Mouse (Mus musculus) midbrain, embryonic 16.5 days (tissue): Measurements from ENCODE around the gene Caml. TPM values are rescaled to one million over a fixed set of nuclear protein-coding genes. Genes with fewer than 3 reads are reported as not detected.

ENCODE experiments used
- ATAC-seq: fragments of 200-750 bp; cut with Nextera tagmentation; 2 replicates; pipeline ENCODE4 v1.8.0; 2017; ENCODE audit warnings: moderate TSS enrichment
- H3K27ac ChIP-seq: fragments of 300-500 bp; sonication (generic); 2 replicates; pipeline ENCODE4 v1.5.1; 2014; ENCODE audit warnings: mild to moderate bottlenecking, low read length, mixed read lengths
- H3K27me3 ChIP-seq: fragments of 300-500 bp; sonication (generic); 2 replicates; pipeline ENCODE4 v1.6.1; 2014; ENCODE audit warnings: low read depth, low read length, mixed read lengths; ENCODE audit not compliant: control insufficient read depth, insufficient read depth
- H3K36me3 ChIP-seq: fragments of 300-500 bp; sonication (generic); 2 replicates; pipeline ENCODE4 v1.6.1; 2014; ENCODE audit warnings: mild to moderate bottlenecking, low read length, moderate library complexity, mixed read lengths; ENCODE audit not compliant: control insufficient read depth, insufficient read depth
- H3K4me1 ChIP-seq: fragments of 300-500 bp; sonication (generic); 2 replicates; pipeline ENCODE4 v1.6.1; 2014; ENCODE audit warnings: mild to moderate bottlenecking, low read length, mixed read lengths; ENCODE audit not compliant: control insufficient read depth, insufficient read depth
- H3K4me2 ChIP-seq: fragments of 300-500 bp; sonication (generic); 2 replicates; pipeline ENCODE4 v1.6.1; 2014; ENCODE audit warnings: mild to moderate bottlenecking, low read length, mixed read lengths
- H3K4me3 ChIP-seq: fragments of 300-500 bp; sonication (generic); 2 replicates; pipeline ENCODE4 v1.5.1; 2014; ENCODE audit warnings: low read depth, mild to moderate bottlenecking, low read length, moderate library complexity, mixed read lengths
- H3K9ac ChIP-seq: fragments of 300-500 bp; sonication (generic); 2 replicates; pipeline ENCODE4 v1.6.1; 2014; ENCODE audit warnings: low read depth, low read length, mixed read lengths
- H3K9me3 ChIP-seq: fragments of 300-500 bp; sonication (generic); replicated peaks from 2 replicates; pipeline ENCODE4 v1.6.1; 2014; ENCODE audit warnings: mild to moderate bottlenecking, low read length, mixed read lengths; ENCODE audit not compliant: control insufficient read depth, poor library complexity, severe bottlenecking
- WGBS: fragments of 180-500 bp; shearing (Covaris S2); extraction: QIAGEN DNeasy Blood & Tissue Kit; methylation state at CpG from one replicate; pipeline ENCODE4 v1.1.7; 2014; 5-methylcytosine and 5-hydroxymethylcytosine counted together
- polyA plus RNA-seq: library from polyadenylated mRNA; unstranded; fragments of >200 nt; fragmentation: Nextera tagmentation; extraction: Ambion mirVana; gene quantifications from 2 replicates; pipeline ENCODE4 v1.2.1, GENCODE M21; 2015

The Caml gene
- polyA plus RNA-seq, 1 experiment from 2014 or later = 112 TPM

DNA sequence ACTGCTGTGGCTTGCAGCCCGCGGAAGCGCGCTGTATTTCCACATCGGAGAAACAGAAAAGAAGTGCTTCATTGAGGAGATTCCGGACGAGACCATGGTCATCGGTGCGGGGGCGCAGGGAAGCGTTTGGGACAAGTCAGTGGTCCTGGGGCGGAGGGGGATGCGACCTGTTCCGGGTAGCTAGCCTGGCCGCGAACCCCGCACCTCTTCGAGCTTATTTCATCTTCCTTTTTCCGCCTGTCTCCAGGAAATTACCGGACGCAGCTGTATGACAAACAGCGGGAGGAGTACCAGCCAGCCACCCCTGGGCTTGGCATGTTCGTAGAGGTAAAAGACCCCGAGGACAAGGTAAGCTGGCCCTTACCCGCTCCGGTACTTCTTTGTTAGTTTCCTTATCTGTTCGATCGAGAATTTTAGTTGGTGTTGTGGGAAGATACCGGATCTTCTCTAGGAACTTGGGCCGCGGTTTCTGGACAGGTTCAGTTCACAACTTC, 29.5 kb upstream of the Caml start:
- ATAC-seq = peak; percentile 53; the same call in 1 of the 2 replicates

DNA sequence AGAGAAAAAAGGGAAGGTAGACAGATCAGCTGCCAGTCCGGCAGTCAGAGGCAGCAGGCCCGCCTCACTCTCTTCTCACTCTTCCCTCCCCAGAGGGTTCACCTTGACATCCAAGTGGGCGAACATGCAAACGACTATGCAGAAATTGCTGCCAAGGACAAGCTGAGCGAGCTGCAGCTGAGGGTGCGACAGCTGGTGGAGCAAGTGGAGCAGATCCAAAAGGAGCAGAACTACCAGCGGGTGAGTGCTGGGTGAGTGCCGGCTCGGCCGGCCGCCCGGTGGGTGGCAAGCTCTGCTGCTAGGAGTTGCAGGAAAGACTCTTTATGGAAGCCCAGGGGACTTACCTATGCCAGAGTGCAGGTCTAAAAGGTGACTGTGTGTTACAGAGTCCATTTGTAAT, 27.4 kb upstream of the Caml start:
- 79% methylated on average over 12 of the region's 12 CpGs for WGBS
- Histone ChIP-seq H3K4me2 (no peak overlapping the region), H3K9me3 (no peaks in the 10 kb centered on the region), H3K36me3 (peaks cover 17% of the 10 kb centered on the region), H3K27me3 (peaks cover 3% of the 10 kb centered on the region; the same call in 1 of the 2 replicates), H3K27ac (no peak overlapping the region), H3K4me3 (no peak overlapping the region), H3K9ac (no peak overlapping the region), H3K4me1 (peaks cover 15% of the 10 kb centered on the region)
- ATAC-seq = no peak

More for the DNA sequence above, 29.5 kb upstream of the Caml start:
- H3K4me3 ChIP-seq = peak overlapping the region; percentile 84
- H3K9ac ChIP-seq = peak overlapping the region; percentile 73
- under 1% methylated on average over 31 of the region's 31 CpGs for WGBS
- peaks cover 17% of the 10 kb centered on the region for H3K36me3 ChIP-seq
- H3K27me3 ChIP-seq = peaks cover 3% of the 10 kb centered on the region; the same call in 1 of the 2 replicates
- H3K27ac ChIP-seq = peak overlapping the region; percentile 79
- H3K9me3 ChIP-seq = no peaks in the 10 kb centered on the region
- peaks cover 11% of the 10 kb centered on the region for H3K4me1 ChIP-seq
- H3K4me2 ChIP-seq = peak overlapping the region; percentile 74

DNA sequence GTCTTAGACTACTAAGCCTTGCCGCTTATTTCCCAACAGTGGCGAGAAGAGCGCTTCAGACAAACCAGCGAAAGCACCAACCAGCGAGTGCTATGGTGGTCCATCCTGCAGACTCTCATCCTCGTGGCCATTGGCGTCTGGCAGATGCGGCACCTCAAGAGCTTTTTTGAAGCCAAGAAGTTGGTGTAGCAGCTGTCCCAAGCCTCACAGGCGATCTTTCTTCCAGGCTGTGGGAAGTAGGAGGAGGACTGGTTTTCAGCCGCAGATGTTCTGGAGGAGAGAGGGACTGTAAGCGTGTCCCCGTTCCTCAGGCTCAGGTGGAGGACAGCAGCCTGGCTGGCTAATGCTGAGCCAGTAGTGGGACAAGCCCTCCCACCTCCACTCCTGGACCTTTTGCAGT, 26.0 kb upstream of the Caml start:
- WGBS = 94% methylated on average over 12 of the region's 12 CpGs
- no peak for ATAC-seq

DNA sequence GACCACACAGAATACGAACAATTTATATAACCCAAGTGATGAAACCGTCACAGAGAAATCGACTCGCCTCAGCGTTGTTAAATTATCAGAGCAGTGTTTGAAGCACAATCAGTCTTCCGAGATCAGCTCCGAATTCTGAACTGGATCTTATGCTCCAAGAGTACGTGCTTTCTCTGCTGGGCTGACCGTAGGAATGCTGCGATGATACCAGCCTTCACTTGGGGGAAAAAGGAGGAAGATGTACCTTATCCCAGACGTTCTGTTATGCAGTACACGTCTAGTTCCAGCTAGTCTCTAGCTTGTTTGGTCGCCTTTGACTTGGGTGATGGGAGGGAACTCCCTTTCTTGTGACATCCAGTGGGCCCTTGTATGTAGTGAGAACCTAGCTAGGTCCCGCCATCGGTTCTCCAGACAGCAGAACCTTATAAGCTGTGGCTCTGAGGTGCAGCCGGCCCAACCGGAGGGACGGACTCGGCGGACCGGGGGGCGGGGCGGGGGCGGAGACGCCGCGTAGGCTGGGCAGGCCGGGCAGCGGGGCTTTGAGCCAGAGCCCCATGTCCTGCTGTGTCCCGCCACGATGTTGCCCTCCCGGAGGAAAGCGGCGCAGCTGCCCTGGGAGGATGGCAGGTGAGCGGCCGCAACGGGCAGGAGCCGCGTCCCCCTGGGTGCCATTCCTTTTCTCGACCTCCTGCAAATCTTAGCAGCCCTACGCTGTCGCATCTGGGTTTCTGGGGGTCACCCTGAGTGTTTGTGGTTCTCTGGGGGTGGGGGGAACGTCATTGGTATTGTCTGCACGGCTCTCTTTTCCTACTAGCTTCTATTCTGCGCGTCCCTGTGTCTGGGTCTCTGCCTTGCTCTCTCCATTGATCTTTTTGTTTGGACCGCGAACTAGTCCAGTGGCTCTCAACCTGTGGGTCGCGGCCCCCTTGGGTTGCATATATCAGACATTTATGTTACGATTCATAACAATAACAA, 23.0 kb upstream of the Caml start, which contains the start of gene B4galt7:
TSS of gene B4galt7 (plus strand) at position 331 of the 975 bp plus-strand sequence.
- Histone ChIP-seq H3K27me3 (no peaks in the 10 kb centered on the region), H3K27ac (peak within 1 kb of the TSS; percentile 81), H3K4me1 (peaks cover 21% of the 10 kb centered on the region), H3K9ac (peak within 1 kb of the TSS; percentile 94), H3K9me3 (no peaks in the 10 kb centered on the region), H3K4me3 (peak within 1 kb of the TSS; percentile 95), H3K36me3 (peaks cover 22% of the 10 kb centered on the region), H3K4me2 (peak within 1 kb of the TSS; percentile 76)
- WGBS = 9% methylated on average over 45 of the region's 51 CpGs
- ATAC-seq = peak; percentile 90

More for the DNA sequence above, 26.0 kb upstream of the Caml start:
- no peaks in the 10 kb centered on the region for H3K27me3 ChIP-seq
- H3K36me3 ChIP-seq = peaks cover 17% of the 10 kb centered on the region
- H3K4me2 ChIP-seq = no peak overlapping the region
- no peak overlapping the region for H3K9ac ChIP-seq
- no peak overlapping the region for H3K27ac ChIP-seq
- H3K4me1 ChIP-seq = peaks cover 27% of the 10 kb centered on the region
- H3K9me3 ChIP-seq = no peaks in the 10 kb centered on the region
- no peak overlapping the region for H3K4me3 ChIP-seq

DNA sequence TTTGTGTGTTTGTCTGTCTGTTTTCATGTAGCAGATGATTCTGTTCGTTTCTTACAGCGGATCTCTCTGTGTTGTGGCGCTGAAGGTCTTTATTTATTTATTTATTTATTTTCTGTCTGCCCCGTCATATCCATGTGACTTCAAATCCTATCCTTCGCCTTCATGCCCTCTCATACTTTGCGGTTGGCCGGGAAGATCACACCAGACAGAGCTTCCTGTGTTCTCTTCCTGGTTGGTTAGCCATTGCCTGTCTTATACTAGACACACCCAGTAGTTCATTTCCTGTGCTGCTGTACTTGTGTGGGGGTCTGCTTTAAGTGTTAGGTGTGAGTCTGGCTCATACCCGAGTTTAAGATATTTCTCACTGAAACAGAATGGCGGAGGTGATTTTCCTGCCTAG, 22.1 kb upstream of the Caml start:
- H3K4me1 ChIP-seq = peaks cover 21% of the 10 kb centered on the region
- H3K27ac ChIP-seq = peak overlapping the region; percentile 81
- peak overlapping the region; percentile 95 for H3K4me3 ChIP-seq
- H3K36me3 ChIP-seq = peaks cover 16% of the 10 kb centered on the region
- no peaks in the 10 kb centered on the region for H3K9me3 ChIP-seq
- no peaks in the 10 kb centered on the region for H3K27me3 ChIP-seq
- peak overlapping the region; percentile 76 for H3K4me2 ChIP-seq
- 20% methylated on average over 9 of the region's 9 CpGs for WGBS
- peak overlapping the region; percentile 94 for H3K9ac ChIP-seq
- no peak; the same call in 1 of the 2 replicates for ATAC-seq

DNA sequence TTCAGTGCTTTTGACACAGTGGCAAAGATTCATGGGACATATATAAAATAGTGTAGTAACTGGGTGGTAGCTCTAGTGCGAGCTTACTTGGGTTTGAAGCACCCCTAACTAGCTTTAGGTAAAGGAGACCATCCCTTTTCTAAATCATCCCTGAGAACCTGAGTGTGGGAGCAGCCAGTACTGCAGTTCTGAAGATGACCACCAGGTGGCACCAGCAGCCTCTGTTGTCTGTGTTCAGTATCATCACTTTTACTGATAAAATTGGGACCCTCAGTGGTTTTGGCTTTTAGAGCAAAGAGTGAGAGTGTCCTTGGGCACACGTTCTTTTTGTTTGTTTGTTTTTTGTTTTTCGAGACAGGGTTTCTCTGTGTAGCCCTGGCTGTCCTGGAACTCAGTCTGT, 21.2 kb upstream of the Caml start:
- ATAC-seq = no peak
- H3K4me2 ChIP-seq = no peak overlapping the region; the same call in 1 of the 2 replicates
- H3K9me3 ChIP-seq = no peaks in the 10 kb centered on the region
- WGBS = 8% methylated on average over 3 of the region's 3 CpGs
- H3K4me1 ChIP-seq = peaks cover 21% of the 10 kb centered on the region
- H3K27me3 ChIP-seq = no peaks in the 10 kb centered on the region
- H3K9ac ChIP-seq = no peak overlapping the region
- H3K4me3 ChIP-seq = no peak overlapping the region
- peaks cover 13% of the 10 kb centered on the region for H3K36me3 ChIP-seq
- no peak overlapping the region for H3K27ac ChIP-seq

DNA sequence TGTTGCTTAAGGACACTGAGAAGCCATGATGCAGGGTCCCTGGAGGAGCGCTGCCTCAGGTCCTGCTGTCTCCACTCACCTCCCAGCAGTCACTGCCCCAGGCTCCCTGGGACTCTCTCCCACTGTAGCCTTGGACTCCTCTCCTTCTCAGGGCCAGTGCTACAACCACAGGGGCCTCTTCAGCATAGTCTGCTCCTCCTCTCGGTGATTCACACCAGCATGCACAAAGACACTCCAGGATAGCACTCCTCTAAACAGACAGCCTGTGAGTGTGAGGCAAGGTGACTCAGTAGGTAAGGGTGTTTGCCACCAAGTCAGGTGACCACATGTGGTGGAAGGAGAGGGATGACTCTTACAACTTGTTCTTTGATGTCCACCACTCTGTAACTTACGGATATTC, 18.2 kb upstream of the Caml start:
- no peak overlapping the region for H3K9ac ChIP-seq
- no peak for ATAC-seq
- H3K9me3 ChIP-seq = no peaks in the 10 kb centered on the region
- H3K4me3 ChIP-seq = no peak overlapping the region
- H3K27ac ChIP-seq = no peak overlapping the region
- H3K27me3 ChIP-seq = no peaks in the 10 kb centered on the region
- H3K4me2 ChIP-seq = no peak overlapping the region
- 95% methylated on average over 3 of the region's 3 CpGs for WGBS
- peaks cover 23% of the 10 kb centered on the region for H3K36me3 ChIP-seq
- peaks cover 18% of the 10 kb centered on the region for H3K4me1 ChIP-seq

DNA sequence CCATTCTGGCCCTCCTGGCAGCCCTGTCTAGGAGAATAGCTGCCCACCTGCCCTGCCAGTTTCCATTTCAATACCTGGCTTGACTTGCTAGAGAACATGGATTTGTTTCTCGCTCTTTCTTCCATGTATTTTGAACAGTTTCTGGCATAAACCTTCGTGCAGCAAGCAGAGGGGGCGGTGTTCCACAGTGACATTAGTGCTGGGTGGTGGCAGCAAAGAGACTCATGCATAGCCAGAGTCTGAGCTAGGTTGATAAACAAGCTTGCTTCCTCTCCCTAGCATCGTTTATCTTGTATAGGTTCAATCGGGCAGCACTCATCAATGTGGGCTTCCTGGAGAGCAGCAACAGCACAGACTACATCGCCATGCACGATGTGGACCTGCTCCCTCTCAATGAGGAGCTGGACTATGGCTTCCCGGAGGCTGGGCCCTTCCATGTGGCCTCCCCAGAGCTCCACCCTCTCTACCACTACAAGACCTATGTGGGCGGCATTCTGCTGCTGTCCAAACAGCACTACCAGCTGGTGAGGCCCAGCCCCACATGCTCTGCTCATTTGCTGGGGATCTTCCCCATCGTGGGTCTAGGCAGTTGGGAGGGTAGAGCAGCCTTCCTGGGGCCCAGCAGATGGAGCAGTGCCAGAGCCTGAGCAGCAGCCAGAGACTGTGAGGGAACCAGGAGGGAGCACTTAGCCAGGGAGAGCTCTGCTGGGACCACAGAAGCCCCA, 15.7 kb upstream of the Caml start:
- Histone ChIP-seq H3K4me3 (no peak overlapping the region), H3K4me1 (peaks cover 2% of the 10 kb centered on the region; the same call in 1 of the 2 replicates), H3K27ac (no peak overlapping the region), H3K9me3 (no peaks in the 10 kb centered on the region), H3K36me3 (peaks cover 24% of the 10 kb centered on the region), H3K9ac (no peak overlapping the region), H3K27me3 (no peaks in the 10 kb centered on the region), H3K4me2 (no peak overlapping the region)
- WGBS = 80% methylated on average over 10 of the region's 10 CpGs
- no peak for ATAC-seq
